Mouse (Mus musculus): ENCODE measurements at regions not wholly inside any gene's neighbourhood (a gene's known extent, or its start where the extent isn't known, plus 50 kb on each side); places are given as distances from the start of the nearest gene placed in this dataset.

DNA sequence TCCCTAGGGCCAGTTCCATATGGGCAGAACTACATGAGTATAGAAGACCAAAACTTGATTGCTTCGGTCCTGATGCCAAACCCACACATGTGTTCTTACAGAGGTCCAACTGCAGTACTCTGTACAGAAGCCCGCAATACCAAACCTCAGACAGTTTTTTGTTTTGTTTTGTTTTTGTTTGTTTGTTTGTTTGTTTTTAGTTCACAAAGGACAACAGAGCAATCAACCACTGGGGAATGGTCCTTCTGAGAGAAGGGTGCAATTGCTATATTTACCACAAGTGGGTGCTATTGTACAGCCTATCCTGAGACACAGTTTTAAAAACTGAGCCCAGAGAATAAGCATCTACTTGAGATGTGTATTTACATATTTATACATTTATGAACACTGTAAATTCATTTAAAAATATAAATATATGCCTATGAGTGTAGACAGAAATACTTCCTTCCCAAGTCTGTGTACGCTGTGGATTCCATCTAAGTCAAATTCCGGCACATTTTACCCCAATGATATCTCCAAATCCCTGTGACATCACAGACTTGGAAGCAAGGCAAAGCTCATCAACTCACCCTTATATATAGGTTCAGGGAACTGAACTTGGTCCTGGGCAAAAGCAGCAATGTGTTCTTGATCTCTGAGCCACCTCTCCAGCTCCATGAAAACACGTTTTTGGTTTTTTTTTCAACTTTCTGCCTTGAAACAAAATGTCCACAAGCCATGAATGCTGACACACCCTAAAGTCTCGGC is 101.3 kb upstream of the A26c2 start:
- H3K36me3 ChIP-seq (ENCODE audit: control insufficient read depth, insufficient read depth, low read length) = no peaks in the 10 kb centered on the region
- H3K27ac ChIP-seq (replicated peaks; ENCODE audit: low read depth, low read length) = no peak overlapping the region
- ATAC-seq (ENCODE audit: insufficient number of reproducible peaks, low FRiP score, low TSS enrichment, low read depth) = no peak
- no peaks in the 10 kb centered on the region for H3K9me3 ChIP-seq (ENCODE audit: control insufficient read depth, low read length)
- 69% methylated on average over 6 of the region's 6 CpGs for WGBS
- H3K27me3 ChIP-seq (ENCODE audit: control insufficient read depth, insufficient read depth, low read length) = no peaks in the 10 kb centered on the region
- H3K4me1 ChIP-seq (ENCODE audit: control insufficient read depth, insufficient read depth, low read length) = no peaks in the 10 kb centered on the region
- DNase-seq (ENCODE audit: low spot score) = no peak
- no peak overlapping the region for H3K4me3 ChIP-seq (ENCODE audit: low read depth, low read length)
- no peak overlapping the region for H3K4me2 ChIP-seq (ENCODE audit: low read depth, severe bottlenecking)
- no peak overlapping the region for H3K9ac ChIP-seq (ENCODE audit: low read length)

- Histone ChIP-seq H3K4me2 (ENCODE audit: low read depth, severe bottlenecking) (no peak overlapping the region), H3K4me1 (ENCODE audit: control insufficient read depth, insufficient read depth, low read length) (no peaks in the 10 kb centered on the region), H3K9me3 (ENCODE audit: control insufficient read depth, low read length) (no peaks in the 10 kb centered on the region), H3K27ac (replicated peaks; ENCODE audit: low read depth, low read length) (no peak overlapping the region), H3K27me3 (ENCODE audit: control insufficient read depth, insufficient read depth, low read length) (no peaks in the 10 kb centered on the region), H3K4me3 (ENCODE audit: low read depth, low read length) (no peak overlapping the region), H3K9ac (ENCODE audit: low read length) (no peak overlapping the region), H3K36me3 (ENCODE audit: control insufficient read depth, insufficient read depth, low read length) (no peaks in the 10 kb centered on the region)
- ATAC-seq (ENCODE audit: insufficient number of reproducible peaks, low FRiP score, low TSS enrichment, low read depth) (no peak), DNase-seq (ENCODE audit: low spot score) (peak; percentile 46)
- WGBS = 0% methylated on average over 1 of the region's 1 CpGs
These were observed 98.8 kb upstream of the A26c2 start for GRCm38 (mm10) chr7:62922246-62922645.

- Histone ChIP-seq H3K4me2 (ENCODE audit: low read depth, severe bottlenecking) (no peak overlapping the region), H3K36me3 (ENCODE audit: control insufficient read depth, insufficient read depth, low read length) (no peaks in the 10 kb centered on the region), H3K9me3 (ENCODE audit: control insufficient read depth, low read length) (no peaks in the 10 kb centered on the region; the same call in 1 of the 2 replicates), H3K27me3 (ENCODE audit: control insufficient read depth, insufficient read depth, low read length) (no peaks in the 10 kb centered on the region), H3K4me1 (ENCODE audit: control insufficient read depth, insufficient read depth, low read length) (no peaks in the 10 kb centered on the region), H3K9ac (ENCODE audit: low read length) (no peak overlapping the region), H3K4me3 (ENCODE audit: low read depth, low read length) (no peak overlapping the region), H3K27ac (replicated peaks; ENCODE audit: low read depth, low read length) (no peak overlapping the region)
- WGBS = 80% methylated on average over 4 of the region's 4 CpGs
- DNase-seq (ENCODE audit: low spot score) (no peak), ATAC-seq (ENCODE audit: insufficient number of reproducible peaks, low FRiP score, low TSS enrichment, low read depth) (no peak)
These were observed 70.9 kb upstream of the A26c2 start for GRCm38 (mm10) chr7:62894337-62894736.

GRCm38 (mm10) chr7:62877033-62877432 is 53.6 kb upstream of the A26c2 start:
- no peak overlapping the region for H3K9ac ChIP-seq (ENCODE audit: low read length)
- H3K4me3 ChIP-seq (ENCODE audit: low read depth, low read length) = no peak overlapping the region
- no peaks in the 10 kb centered on the region for H3K27me3 ChIP-seq (ENCODE audit: control insufficient read depth, insufficient read depth, low read length)
- no peaks in the 10 kb centered on the region for H3K9me3 ChIP-seq (ENCODE audit: control insufficient read depth, low read length)
- DNase-seq (ENCODE audit: low spot score) = peak; percentile 45
- no peaks in the 10 kb centered on the region for H3K36me3 ChIP-seq (ENCODE audit: control insufficient read depth, insufficient read depth, low read length)
- H3K4me1 ChIP-seq (ENCODE audit: control insufficient read depth, insufficient read depth, low read length) = no peaks in the 10 kb centered on the region
- H3K27ac ChIP-seq (replicated peaks; ENCODE audit: low read depth, low read length) = no peak overlapping the region
- 19% methylated on average over 1 of the region's 1 CpGs for WGBS
- H3K4me2 ChIP-seq (ENCODE audit: low read depth, severe bottlenecking) = no peak overlapping the region
- no peak for ATAC-seq (ENCODE audit: insufficient number of reproducible peaks, low FRiP score, low TSS enrichment, low read depth)
